Mouse (Mus musculus) myocyte (in vitro differentiated cells): ENCODE measurements at regions not wholly inside any gene's neighbourhood (a gene's known extent, or its start where the extent isn't known, plus 50 kb on each side); places are given as distances from the start of the nearest gene placed in this dataset.

Experiments used
- H3K27me3 ChIP-seq: one replicate; pipeline ENCODE4 v1.6.1; 2011; ENCODE audit not compliant: control insufficient read depth, insufficient read depth, insufficient read length
- H3K36me3 ChIP-seq: one replicate; pipeline ENCODE4 v1.6.1; 2011; ENCODE audit not compliant: control insufficient read depth, insufficient read depth
- H3K4me2 ChIP-seq: one replicate; pipeline ENCODE4 v1.6.1; 2011; ENCODE audit warnings: low read depth, control low read depth
- H3K4me3 ChIP-seq: one replicate; pipeline ENCODE4 v1.5.1; 2011; ENCODE audit warnings: mild to moderate bottlenecking, control low read depth, moderate library complexity
- H3K79me2 ChIP-seq: one replicate; pipeline ENCODE4 v1.6.1; 2011; ENCODE audit not compliant: control insufficient read depth, insufficient read depth
- H3ac ChIP-seq: one replicate; pipeline ENCODE4 v1.6.1; 2011; ENCODE audit not compliant: control insufficient read depth, insufficient read length
- CEBPB ChIP-seq: IDR thresholded peaks from 2 replicates; pipeline ENCODE4 v1.6.1; 2011; ENCODE audit warnings: mild to moderate bottlenecking, moderate library complexity; ENCODE audit not compliant: poor library complexity, insufficient read depth, severe bottlenecking
- E2F4 ChIP-seq: IDR thresholded peaks from one replicate; pipeline ENCODE4 v1.6.1; 2011; ENCODE audit warnings: mild to moderate bottlenecking, control low read depth, moderate library complexity; ENCODE audit not compliant: insufficient read depth
- MAX ChIP-seq: IDR thresholded peaks from one replicate; pipeline ENCODE4 v1.6.1; 2011; ENCODE audit warnings: low read depth, mild to moderate bottlenecking, control low read depth
- MYOD1 ChIP-seq, 3 experiments: IDR thresholded peaks; one replicate each; pipeline ENCODE4 v1.6.1; 2011; ENCODE audit warnings: control low read depth in 2 of 3, low read depth in 2 of 3, mild to moderate bottlenecking in 2 of 3, moderate library complexity in 1 of 3; ENCODE audit not compliant: insufficient read length in 2 of 3, control insufficient read depth in 1 of 3
- MYOG ChIP-seq, 3 experiments: IDR thresholded peaks; one replicate each; pipeline ENCODE4 v1.6.1; 2011; ENCODE audit warnings: control low read depth in 2 of 3, low read depth in 2 of 3, mild to moderate bottlenecking in 2 of 3; ENCODE audit not compliant: insufficient read length in 2 of 3, control insufficient read depth in 1 of 3, insufficient read depth in 1 of 3
- POLR2A ChIP-seq: IDR thresholded peaks from one replicate; pipeline ENCODE4 v1.6.1; 2011; ENCODE audit warnings: low read depth, mild to moderate bottlenecking, control low read depth, moderate library complexity; ENCODE audit not compliant: insufficient read length
- POLR2AphosphoS2 ChIP-seq: IDR thresholded peaks from one replicate; pipeline ENCODE4 v1.6.1; 2011; ENCODE audit warnings: low read depth, control low read depth; ENCODE audit not compliant: insufficient read length
- REST ChIP-seq: IDR thresholded peaks from one replicate; pipeline ENCODE4 v1.6.1; 2011; ENCODE audit warnings: mild to moderate bottlenecking, control low read depth, moderate library complexity; ENCODE audit not compliant: insufficient read depth, insufficient read length
- SRF ChIP-seq: IDR thresholded peaks from one replicate; pipeline ENCODE4 v1.6.1; 2011; ENCODE audit warnings: low read depth; ENCODE audit not compliant: control insufficient read depth, insufficient read length
- TCF12 ChIP-seq: IDR thresholded peaks from one replicate; pipeline ENCODE4 v1.6.1; 2011; ENCODE audit warnings: mild to moderate bottlenecking, control low read depth; ENCODE audit not compliant: poor library complexity, insufficient read depth, severe bottlenecking
- TCF3 ChIP-seq: IDR thresholded peaks from one replicate; pipeline ENCODE4 v1.6.1; 2011; ENCODE audit warnings: low read depth, control low read depth; ENCODE audit not compliant: insufficient read length
- USF1 ChIP-seq: IDR thresholded peaks from one replicate; pipeline ENCODE4 v1.6.1; 2011; ENCODE audit warnings: low read depth, mild to moderate bottlenecking, control low read depth, moderate library complexity

GRCm38 (mm10) chr15:67042131-67042530 is 541.4 kb upstream of the Lrrc6 start:
- Histone ChIP-seq H3K4me3 (no peak overlapping the region), H3K79me2 (no peaks in the 10 kb centered on the region), H3K27me3 (no peaks in the 10 kb centered on the region), H3K4me2 (no peak overlapping the region), H3ac (no peak overlapping the region), H3K36me3 (no peaks in the 10 kb centered on the region)
- no peak for TF ChIP-seq MAX

GRCm38 (mm10) chr15:67040229-67040628 is 539.5 kb upstream of the Lrrc6 start:
- Histone ChIP-seq H3K27me3 (no peaks in the 10 kb centered on the region), H3K4me2 (peak overlapping the region; percentile 69), H3K79me2 (no peaks in the 10 kb centered on the region), H3K4me3 (peak overlapping the region; percentile 27), H3ac (no peak overlapping the region), H3K36me3 (no peaks in the 10 kb centered on the region)
- no peak for TF ChIP-seq REST
- no peak for TF ChIP-seq TCF3
- no peak for TF ChIP-seq POLR2A
- TF ChIP-seq MAX = no peak
- TF ChIP-seq MYOD1 (IDR thresholded peaks at IDR 0.05; ENCODE audit: control insufficient read depth in 1 of 3, insufficient read length in 2 of 3, low read depth in 2 of 3) = no peak
- TF ChIP-seq POLR2AphosphoS2 = no peak
- no peak for TF ChIP-seq TCF12
- TF ChIP-seq MYOG (IDR thresholded peaks at IDR 0.05; ENCODE audit: control insufficient read depth in 1 of 3, insufficient read depth in 1 of 3, insufficient read length in 2 of 3, low read depth in 2 of 3) = no peak
- TF ChIP-seq E2F4 = no peak

GRCm38 (mm10) chr15:67039421-67039907 is 538.8 kb upstream of the Lrrc6 start:
- Histone ChIP-seq H3K4me2 (peak overlapping the region; percentile 69), H3K4me3 (peak overlapping the region; percentile 27), H3K79me2 (no peaks in the 10 kb centered on the region), H3K36me3 (no peaks in the 10 kb centered on the region), H3K27me3 (no peaks in the 10 kb centered on the region), H3ac (no peak overlapping the region)
- no peak for TF ChIP-seq MAX
- peak in 1 of 3 experiments; percentile 42 for TF ChIP-seq MYOG (IDR thresholded peaks at IDR 0.05; ENCODE audit: control insufficient read depth in 1 of 3, insufficient read depth in 1 of 3, insufficient read length in 2 of 3, low read depth in 2 of 3)
- peak in 1 of 3 experiments; percentile 31 for TF ChIP-seq MYOD1 (IDR thresholded peaks at IDR 0.05; ENCODE audit: control insufficient read depth in 1 of 3, insufficient read length in 2 of 3, low read depth in 2 of 3)
- TF ChIP-seq SRF = peak; percentile 12
- no peak for TF ChIP-seq E2F4
- peak; percentile 85 for TF ChIP-seq POLR2AphosphoS2
- peak; percentile 74 for TF ChIP-seq POLR2A
- no peak for TF ChIP-seq CEBPB

- TF ChIP-seq REST (no peak), MYOD1 (IDR thresholded peaks at IDR 0.05; ENCODE audit: control insufficient read depth in 1 of 3, insufficient read length in 2 of 3, low read depth in 2 of 3) (peak in 1 of 3 experiments; percentile 4)
- H3K27me3 ChIP-seq = no peaks in the 10 kb centered on the region
- no peaks in the 10 kb centered on the region for H3K36me3 ChIP-seq
- H3K4me3 ChIP-seq = no peak overlapping the region
- H3K4me2 ChIP-seq = peak overlapping the region; percentile 8
- H3K79me2 ChIP-seq = no peaks in the 10 kb centered on the region
- no peak overlapping the region for H3ac ChIP-seq
Observed at GRCm38 (mm10) chr15:67037647-67038046, 536.9 kb upstream of the Lrrc6 start.

GRCm38 (mm10) chr15:67036341-67036740 is 535.6 kb upstream of the Lrrc6 start:
- H3K4me3 ChIP-seq = no peak overlapping the region
- H3K79me2 ChIP-seq = no peaks in the 10 kb centered on the region
- H3K4me2 ChIP-seq = no peak overlapping the region
- H3ac ChIP-seq = no peak overlapping the region
- no peaks in the 10 kb centered on the region for H3K36me3 ChIP-seq
- no peaks in the 10 kb centered on the region for H3K27me3 ChIP-seq
- TF ChIP-seq TCF3 (no peak), CEBPB (no peak), POLR2A (no peak), REST (no peak), MYOD1 (IDR thresholded peaks at IDR 0.05; ENCODE audit: control insufficient read depth in 1 of 3, insufficient read length in 2 of 3, low read depth in 2 of 3) (no peak), USF1 (no peak), SRF (no peak), MYOG (IDR thresholded peaks at IDR 0.05; ENCODE audit: control insufficient read depth in 1 of 3, insufficient read depth in 1 of 3, insufficient read length in 2 of 3, low read depth in 2 of 3) (no peak), TCF12 (no peak), MAX (no peak), E2F4 (no peak), POLR2AphosphoS2 (no peak)

GRCm38 (mm10) chr15:67033936-67034335 is 533.2 kb upstream of the Lrrc6 start:
- H3ac ChIP-seq = no peak overlapping the region
- no peak overlapping the region for H3K4me3 ChIP-seq
- no peaks in the 10 kb centered on the region for H3K79me2 ChIP-seq
- no peak for TF ChIP-seq POLR2AphosphoS2
- no peak for TF ChIP-seq CEBPB
- TF ChIP-seq REST = no peak
- no peak for TF ChIP-seq POLR2A
- no peak for TF ChIP-seq MYOG (IDR thresholded peaks at IDR 0.05; ENCODE audit: control insufficient read depth in 1 of 3, insufficient read depth in 1 of 3, insufficient read length in 2 of 3, low read depth in 2 of 3)
- no peak for TF ChIP-seq TCF3
- TF ChIP-seq E2F4 = no peak
- no peak for TF ChIP-seq MYOD1 (IDR thresholded peaks at IDR 0.05; ENCODE audit: control insufficient read depth in 1 of 3, insufficient read length in 2 of 3, low read depth in 2 of 3)
- TF ChIP-seq USF1 = no peak
- TF ChIP-seq MAX = no peak
- no peak for TF ChIP-seq SRF
- TF ChIP-seq TCF12 = no peak
- no peaks in the 10 kb centered on the region for H3K27me3 ChIP-seq
- H3K4me2 ChIP-seq = peak overlapping the region; percentile 7
- H3K36me3 ChIP-seq = no peaks in the 10 kb centered on the region
